Mouse (Mus musculus) cerebellum, adult 2 months (tissue): ENCODE data around the gene Uvrag. TPM values are rescaled to one million over a fixed set of nuclear protein-coding genes. Genes with fewer than 3 reads are reported as not detected.
A peak's percentile ranks its signal among the peaks of the same experiment; 100 is the strongest.

ENCODE experiments used
- DNase-seq, 2 experiments: peaks; one replicate each; pipeline ENCODE4 v3.0.0; 2021
- H3K27ac ChIP-seq: fragments of 200-500 bp; 2 replicates; pipeline ENCODE4 v1.5.1; 2012; ENCODE audit warnings: low read length, control low read depth, inconsistent platforms; ENCODE audit not compliant: insufficient read depth
- H3K27me3 ChIP-seq: fragments of 200-500 bp; 2 replicates; pipeline ENCODE4 v1.6.1; 2012; ENCODE audit warnings: inconsistent platforms, mild to moderate bottlenecking, low read length, moderate library complexity; ENCODE audit not compliant: control insufficient read depth, insufficient read depth
- H3K4me1 ChIP-seq: fragments of 200-500 bp; 2 replicates; pipeline ENCODE4 v1.6.1; 2011; ENCODE audit warnings: low read length; ENCODE audit not compliant: control insufficient read depth, insufficient read depth
- H3K4me3 ChIP-seq: fragments of 200-500 bp; replicated peaks from 2 replicates; pipeline ENCODE3; 2011; ENCODE audit warnings: mild to moderate bottlenecking, low read depth, low read length, control low read depth; ENCODE audit not compliant: insufficient read depth
- CTCF ChIP-seq: fragments of 200-500 bp; IDR thresholded peaks from 2 replicates; pipeline ENCODE4 v1.5.1; 2011; ENCODE audit warnings: low read depth, mild to moderate bottlenecking, control low read depth, low read length, moderate library complexity, borderline replicate concordance; ENCODE audit not compliant: insufficient read depth
- POLR2A ChIP-seq: fragments of 200-500 bp; IDR thresholded peaks from 2 replicates; pipeline ENCODE4 v1.6.1; 2011; ENCODE audit warnings: low read length, control low read depth, borderline replicate concordance; ENCODE audit not compliant: insufficient read depth
- WGBS: fragments of 180-500 bp; shearing (Covaris S2); methylation state at CpG from one replicate; pipeline ENCODE4 v1.1.7; 2018; 5-methylcytosine and 5-hydroxymethylcytosine counted together
- polyA plus RNA-seq: library from polyadenylated mRNA; depleted of rRNA; stranded (reverse); fragments of >200 nt; gene quantifications from 2 replicates; pipeline ENCODE4 v1.2.3, GENCODE M21; 2012

Gene Uvrag
- polyA plus RNA-seq, 1 experiment = 19.2 TPM

DNA sequence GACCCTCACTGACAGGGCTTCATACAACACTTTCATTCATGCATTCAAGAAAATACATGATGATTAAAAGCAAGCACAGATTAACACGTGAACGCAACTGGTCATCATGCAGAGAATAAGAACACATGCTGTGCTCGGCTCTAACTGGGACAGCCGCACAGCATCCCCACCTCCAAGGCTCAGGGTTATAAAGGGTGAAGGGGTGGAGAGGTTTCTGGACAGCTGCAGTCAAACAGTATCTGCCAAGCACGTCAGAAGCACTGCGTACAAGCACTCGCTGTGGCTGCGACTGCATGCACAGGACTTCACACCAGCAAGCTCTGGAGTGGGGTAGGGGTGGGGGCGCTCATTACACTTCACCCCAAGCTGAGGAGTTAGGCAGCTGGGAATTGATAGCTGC lies 40.9 kb downstream of the Uvrag start:
- Histone ChIP-seq H3K27me3 (no peaks in the 10 kb centered on the region), H3K27ac (no peak overlapping the region), H3K4me1 (peaks cover 5% of the 10 kb centered on the region; the same call in 1 of the 2 replicates), H3K4me3 (no peak overlapping the region)
- 35% methylated on average over 9 of the region's 9 CpGs for WGBS
- no peak for DNase-seq
- TF ChIP-seq POLR2A (no peak), CTCF (no peak)

DNA sequence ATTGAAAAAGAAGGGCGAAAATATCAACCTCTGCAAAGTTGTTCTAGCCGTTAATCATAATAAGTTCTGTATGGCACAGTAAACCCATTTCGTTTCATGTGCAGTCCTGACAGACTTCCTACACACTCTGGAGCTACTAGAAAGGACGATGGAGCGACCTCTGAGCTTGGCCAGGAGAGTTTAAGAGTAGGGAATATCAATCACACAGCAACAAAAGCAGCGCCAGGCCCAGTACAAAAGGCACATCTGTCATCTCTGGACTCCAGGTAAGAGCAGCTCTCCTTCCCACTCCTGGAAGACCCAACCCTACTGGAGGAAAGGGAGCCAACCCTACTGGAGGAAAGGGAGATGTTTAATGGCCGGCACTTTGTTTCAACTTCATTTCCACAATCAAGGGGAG lies 43.2 kb downstream of the Uvrag start:
- Histone ChIP-seq H3K27ac (no peak overlapping the region), H3K4me1 (peaks cover 5% of the 10 kb centered on the region; the same call in 1 of the 2 replicates), H3K27me3 (no peaks in the 10 kb centered on the region), H3K4me3 (no peak overlapping the region)
- DNase-seq = no peak
- WGBS = 91% methylated on average over 7 of the region's 7 CpGs
- no peak for TF ChIP-seq CTCF
- TF ChIP-seq POLR2A = no peak

DNA sequence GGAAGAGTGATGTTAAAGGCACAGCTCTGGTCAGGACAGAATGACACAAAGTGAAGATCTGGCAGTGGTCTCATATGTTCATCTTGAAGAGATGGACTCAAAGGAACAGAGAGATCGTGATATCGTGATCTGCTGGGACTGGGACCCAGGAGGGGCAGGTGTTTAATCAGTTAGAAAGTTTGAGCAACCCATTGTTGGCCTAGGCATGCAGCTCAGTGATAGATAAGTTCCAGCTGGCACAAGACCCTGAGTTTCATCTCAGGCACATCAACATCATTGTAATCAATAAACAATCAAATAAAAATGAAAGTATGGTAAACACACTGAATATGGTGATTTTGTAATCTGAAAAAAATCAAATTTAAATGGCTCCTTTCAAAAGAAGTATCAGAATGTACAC lies 43.8 kb downstream of the Uvrag start:
- WGBS = 77% methylated on average over 2 of the region's 2 CpGs

DNA sequence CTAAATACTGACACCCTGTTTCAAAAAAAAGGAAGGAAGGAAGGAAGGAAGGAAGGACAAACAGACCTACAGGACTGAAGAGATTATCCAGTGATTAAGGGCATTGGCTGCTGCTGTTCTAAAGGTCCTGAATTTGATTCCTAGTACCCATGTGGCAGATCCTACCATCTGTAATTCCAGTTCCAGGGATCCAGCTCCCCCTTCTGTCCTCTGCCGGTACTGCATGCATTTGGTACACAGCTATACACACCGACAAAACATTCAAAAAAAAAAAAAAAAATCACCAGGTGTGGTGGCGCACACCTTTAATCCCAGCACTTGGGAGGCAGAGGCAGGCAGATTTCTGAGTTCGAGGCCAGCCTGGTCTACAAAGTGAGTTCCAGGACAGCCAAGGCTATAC lies 45.8 kb downstream of the Uvrag start:
- no peak overlapping the region for H3K4me3 ChIP-seq
- DNase-seq = peak in 1 of 2 experiments; percentile 43
- H3K27ac ChIP-seq = no peak overlapping the region
- TF ChIP-seq CTCF (peak; percentile 51; the same call in 1 of the 2 replicates), POLR2A (no peak)
- 68% methylated on average over 4 of the region's 4 CpGs for WGBS
- H3K27me3 ChIP-seq = no peaks in the 10 kb centered on the region
- no peaks in the 10 kb centered on the region for H3K4me1 ChIP-seq

More for the DNA sequence above, 43.8 kb downstream of the Uvrag start:
- H3K4me1 ChIP-seq = peaks cover 5% of the 10 kb centered on the region; the same call in 1 of the 2 replicates
- no peak overlapping the region for H3K4me3 ChIP-seq
- H3K27me3 ChIP-seq = no peaks in the 10 kb centered on the region
- DNase-seq = no peak
- H3K27ac ChIP-seq = no peak overlapping the region
- TF ChIP-seq CTCF (no peak), POLR2A (no peak)

DNA sequence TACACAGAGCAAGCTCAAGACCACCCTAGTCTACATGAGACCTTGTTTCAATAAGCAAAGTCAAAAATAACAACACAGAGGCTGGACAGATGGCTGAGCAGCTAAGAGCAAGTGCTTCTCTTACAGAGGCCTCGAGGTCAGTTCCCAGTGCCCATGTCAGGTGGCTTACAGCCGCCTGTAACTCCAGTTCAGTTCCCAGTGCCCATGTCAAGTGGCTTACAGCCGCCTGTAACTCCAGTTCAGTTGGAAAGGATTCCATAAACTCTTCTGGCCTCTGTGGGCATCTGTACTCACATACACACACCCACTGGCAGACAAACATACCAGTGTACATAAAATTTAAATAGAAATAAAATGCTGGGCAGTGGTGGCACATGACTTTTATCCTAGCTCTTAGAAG lies 46.6 kb downstream of the Uvrag start:
- Histone ChIP-seq H3K27me3 (no peaks in the 10 kb centered on the region), H3K27ac (no peak overlapping the region), H3K4me1 (no peaks in the 10 kb centered on the region; the same call in 1 of the 2 replicates), H3K4me3 (no peak overlapping the region)
- no peak for TF ChIP-seq CTCF
- TF ChIP-seq POLR2A = no peak
- 83% methylated on average over 3 of the region's 3 CpGs for WGBS
- DNase-seq = no peak

DNA sequence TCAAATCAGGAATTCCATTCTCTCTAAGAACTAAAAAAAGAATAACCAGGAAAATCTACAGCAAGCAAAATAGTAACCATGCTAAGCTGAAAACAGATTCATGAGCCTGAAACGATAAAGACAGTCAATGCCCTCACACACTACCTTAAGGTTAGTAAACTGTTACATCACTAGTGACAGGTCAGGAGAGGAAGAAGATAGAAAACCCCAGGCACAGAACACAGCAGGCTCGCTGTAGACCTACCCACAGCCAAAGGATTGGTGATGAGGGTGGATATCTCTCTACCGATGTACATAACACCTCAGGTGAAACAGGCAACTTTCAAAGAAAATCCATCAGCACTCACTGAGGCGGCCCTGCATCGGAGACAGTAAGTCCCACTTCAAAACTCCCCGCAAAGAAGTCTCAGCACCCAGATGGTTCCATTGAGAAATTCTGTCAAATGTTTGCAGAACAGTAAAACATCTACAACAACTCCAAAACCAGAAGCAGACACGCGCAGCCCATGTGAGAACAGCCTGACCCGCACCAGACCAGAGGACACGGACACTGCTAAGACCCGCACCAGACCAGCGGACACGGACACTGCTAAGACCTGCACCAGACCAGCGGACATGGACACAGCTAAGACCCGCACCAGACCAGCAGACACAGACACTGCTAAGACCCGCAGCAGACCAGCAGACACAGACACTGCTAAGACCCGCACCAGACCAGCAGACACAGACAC lies 48.9 kb downstream of the Uvrag start:
- Histone ChIP-seq H3K27me3 (no peaks in the 10 kb centered on the region), H3K27ac (no peak overlapping the region), H3K4me1 (no peaks in the 10 kb centered on the region; the same call in 1 of the 2 replicates), H3K4me3 (no peak overlapping the region)
- DNase-seq = no peak
- 85% methylated on average over 17 of the region's 17 CpGs for WGBS
- no peak for TF ChIP-seq CTCF
- TF ChIP-seq POLR2A = no peak

DNA sequence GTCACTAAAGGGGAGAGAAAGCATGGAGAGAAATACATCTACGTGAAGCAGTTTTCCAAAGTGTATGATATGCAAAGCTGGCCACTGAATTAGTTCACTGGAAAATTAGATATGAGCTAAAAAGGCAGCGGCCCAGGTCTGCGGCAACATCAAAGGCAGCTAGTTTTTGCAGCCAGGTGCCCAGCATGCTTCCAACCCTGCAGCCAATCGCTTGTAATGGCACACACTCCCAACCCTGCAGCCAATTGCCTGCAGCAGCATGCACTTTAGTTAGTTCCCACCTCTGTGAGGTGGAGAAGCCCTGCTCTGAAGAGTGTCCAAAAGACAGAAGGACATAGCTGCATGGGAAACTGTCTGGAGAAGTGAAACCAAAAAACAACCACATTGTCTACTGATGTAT lies 51.2 kb downstream of the Uvrag start:
- H3K27ac ChIP-seq = no peak overlapping the region
- TF ChIP-seq POLR2A = no peak
- TF ChIP-seq CTCF = no peak
- 37% methylated on average over 4 of the region's 4 CpGs for WGBS
- no peaks in the 10 kb centered on the region; the same call in none of the 2 replicates for H3K4me1 ChIP-seq
- no peaks in the 10 kb centered on the region for H3K27me3 ChIP-seq
- H3K4me3 ChIP-seq = no peak overlapping the region
- peak; percentile 37 to 52 for DNase-seq
